Mouse (Mus musculus) retina, embryonic 14.5 days (tissue): ENCODE measurements around the gene Cldn15.
A peak's percentile ranks its signal among the peaks of the same experiment; 100 is the strongest.
"Not testable (repeated sequence)": the region's sequence is repeated elsewhere in the genome, so short reads cannot be mapped to it uniquely, and the experiment has no call there.

Experiments
- DNase-seq: peaks from one replicate; pipeline ENCODE4 v3.0.0-alpha.2; 2015; ENCODE audit warnings: low spot score

Gene Cldn15

GRCm38 (mm10) chr5:136966331-136966730, at the start of gene Cldn15:
Gene Cldn15, plus strand, starts transcription at chr5:136966616.
- no peak for DNase-seq

- no peak for DNase-seq
These were observed 48.7 kb upstream of the Cldn15 start for GRCm38 (mm10) chr5:136917613-136918242.

- DNase-seq, result peak; percentile 83
These were observed 47.6 kb upstream of the Cldn15 start for GRCm38 (mm10) chr5:136918655-136919472.

GRCm38 (mm10) chr5:136919546-136920301, 46.7 kb upstream of the Cldn15 start:
- DNase-seq, result peak; percentile 37

- no peak for DNase-seq
These were observed 43.6 kb upstream of the Cldn15 start for GRCm38 (mm10) chr5:136922830-136923229.

GRCm38 (mm10) chr5:136923751-136924478, 42.5 kb upstream of the Cldn15 start:
- DNase-seq, result no peak

- DNase-seq, result peak; percentile 91
These were observed 37.3 kb upstream of the Cldn15 start for GRCm38 (mm10) chr5:136929073-136929472.

- no peak for DNase-seq
These were observed 34.5 kb upstream of the Cldn15 start for GRCm38 (mm10) chr5:136931896-136932295.

- no peak for DNase-seq
These were observed 33.5 kb upstream of the Cldn15 start for GRCm38 (mm10) chr5:136932956-136933355.

GRCm38 (mm10) chr5:136933930-136934329, 32.5 kb upstream of the Cldn15 start:
- no peak for DNase-seq

GRCm38 (mm10) chr5:136935905-136936695, 30.3 kb upstream of the Cldn15 start:
- peak; percentile 29 for DNase-seq

GRCm38 (mm10) chr5:136936750-136937149, 29.7 kb upstream of the Cldn15 start:
- DNase-seq, result no peak

GRCm38 (mm10) chr5:136937621-136938020, 28.8 kb upstream of the Cldn15 start:
- no peak for DNase-seq

GRCm38 (mm10) chr5:136939284-136939683, 27.1 kb upstream of the Cldn15 start:
- DNase-seq, result no peak

- not testable (repeated sequence) for DNase-seq
These were observed 26.4 kb upstream of the Cldn15 start for GRCm38 (mm10) chr5:136940029-136940428.

GRCm38 (mm10) chr5:136940845-136941560, 25.4 kb upstream of the Cldn15 start:
- DNase-seq, result no peak

GRCm38 (mm10) chr5:136942781-136943180, 23.6 kb upstream of the Cldn15 start:
- DNase-seq, result no peak

GRCm38 (mm10) chr5:136943382-136943781, 23.0 kb upstream of the Cldn15 start:
- no peak for DNase-seq

GRCm38 (mm10) chr5:136945084-136945483, 21.3 kb upstream of the Cldn15 start:
- no peak for DNase-seq

- no peak for DNase-seq
These were observed 18.5 kb upstream of the Cldn15 start for GRCm38 (mm10) chr5:136947874-136948273.
